Mouse (Mus musculus) olfactory bulb, adult 2 months (tissue): ENCODE results near the gene Cyp4v3.

Source experiments
- CTCF ChIP-seq: fragments of 200-500 bp; IDR thresholded peaks from 2 replicates; pipeline ENCODE4 v1.5.1; 2012; ENCODE audit warnings: low read depth, mild to moderate bottlenecking, low read length, moderate library complexity; ENCODE audit not compliant: insufficient read depth
- POLR2A ChIP-seq: fragments of 200-500 bp; IDR thresholded peaks from 2 replicates; pipeline ENCODE4 v1.6.1; 2012; ENCODE audit warnings: mild to moderate bottlenecking, low read depth, low read length, moderate library complexity; ENCODE audit not compliant: insufficient read depth

- TF ChIP-seq POLR2A = no peak
- no peak for TF ChIP-seq CTCF
Measured at GRCm38 (mm10) chr8:45381075-45381962, 48.3 kb upstream of the Cyp4v3 start.
